Mouse (Mus musculus) heart, embryonic 13.5 days (tissue): Measurements from ENCODE around the gene Ubap1l. TPM values are rescaled to one million over a fixed set of nuclear protein-coding genes. Genes with fewer than 3 reads are reported as not detected.

ENCODE experiments used
- ATAC-seq: fragments of 200-750 bp; cut with Nextera tagmentation; 2 replicates; pipeline ENCODE4 v1.8.0; 2017; ENCODE audit warnings: moderate TSS enrichment; ENCODE audit not compliant: insufficient number of reproducible peaks, low FRiP score, low TSS enrichment; ENCODE audit errors: extremely low read depth
- H3K27ac ChIP-seq: fragments of 300-500 bp; sonication (generic); replicated peaks from 2 replicates; pipeline ENCODE4 v1.5.1; 2015; ENCODE audit warnings: moderate library complexity, mild to moderate bottlenecking, inconsistent platforms
- H3K27me3 ChIP-seq: fragments of 300-500 bp; sonication (generic); replicated peaks from 2 replicates; pipeline ENCODE4 v1.6.1; 2015; ENCODE audit warnings: mild to moderate bottlenecking, inconsistent platforms
- H3K36me3 ChIP-seq: fragments of 300-500 bp; sonication (generic); 2 replicates; pipeline ENCODE4 v1.6.1; 2015; ENCODE audit warnings: mild to moderate bottlenecking, inconsistent platforms
- H3K4me1 ChIP-seq: fragments of 300-500 bp; sonication (generic); 2 replicates; pipeline ENCODE4 v1.6.1; 2015; ENCODE audit warnings: inconsistent platforms
- H3K4me2 ChIP-seq: fragments of 300-500 bp; sonication (generic); 2 replicates; pipeline ENCODE4 v1.6.1; 2015; ENCODE audit warnings: inconsistent platforms, mild to moderate bottlenecking, moderate library complexity
- H3K4me3 ChIP-seq: fragments of 300-500 bp; sonication (generic); 2 replicates; pipeline ENCODE4 v1.5.1; 2015; ENCODE audit warnings: moderate library complexity, mild to moderate bottlenecking, inconsistent platforms
- H3K9ac ChIP-seq: fragments of 300-500 bp; sonication (generic); 2 replicates; pipeline ENCODE4 v1.6.1; 2015; ENCODE audit warnings: inconsistent platforms, mild to moderate bottlenecking, moderate library complexity
- H3K9me3 ChIP-seq: fragments of 300-500 bp; sonication (generic); 2 replicates; pipeline ENCODE4 v1.6.1; 2016; ENCODE audit warnings: inconsistent platforms
- WGBS: fragments of 180-500 bp; shearing (Covaris S2); methylation state at CpG from one replicate; pipeline ENCODE4 v1.1.7; 2015; ENCODE audit warnings: mixed read lengths; 5-methylcytosine and 5-hydroxymethylcytosine counted together
- polyA plus RNA-seq: library from polyadenylated mRNA; unstranded; fragments of >200 nt; fragmentation: Nextera tagmentation; extraction: Ambion mirVana; gene quantifications from 2 replicates; pipeline ENCODE4 v1.2.1, GENCODE M21; 2015

The Ubap1l gene
- polyA plus RNA-seq, 1 experiment from 2014 or later: not detected

DNA sequence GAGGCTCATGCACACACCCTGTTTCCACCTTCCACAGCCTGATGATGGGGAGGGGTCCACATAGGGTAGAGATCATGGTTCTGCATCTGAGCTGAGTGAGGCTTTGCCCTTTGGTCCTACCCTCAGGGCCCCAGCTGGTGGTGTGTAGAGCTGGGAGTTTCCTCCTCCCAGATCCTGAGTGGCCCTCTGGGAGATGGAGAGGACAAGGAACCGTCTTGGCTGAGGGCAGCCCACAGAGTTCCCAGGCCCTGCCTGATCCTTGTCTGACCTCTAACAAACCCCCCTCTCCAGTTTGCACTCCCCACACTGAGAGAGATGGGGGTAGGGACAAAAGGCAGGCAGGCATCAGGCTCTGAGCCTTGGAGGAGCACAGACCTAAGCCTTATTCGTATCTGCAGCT is 33.5 kb downstream of the Ubap1l start:
- H3K4me2 ChIP-seq: no peak overlapping the region
- ATAC-seq: no peak
- H3K27me3 ChIP-seq: peaks cover 48% of the 10 kb centered on the region
- WGBS: 67% methylated on average over 2 of the region's 2 CpGs
- no peak overlapping the region for H3K27ac ChIP-seq
- no peaks in the 10 kb centered on the region for H3K9me3 ChIP-seq
- peaks cover 29% of the 10 kb centered on the region for H3K4me1 ChIP-seq
- H3K4me3 ChIP-seq: no peak overlapping the region
- H3K36me3 ChIP-seq: no peaks in the 10 kb centered on the region
- no peak overlapping the region for H3K9ac ChIP-seq

- under 1% methylated on average over 24 of the region's 24 CpGs for WGBS
- H3K36me3 ChIP-seq: no peaks in the 10 kb centered on the region
- peak within 1 kb of the TSS; percentile 78 for H3K4me2 ChIP-seq
- H3K4me3 ChIP-seq: peak within 1 kb of the TSS; percentile 58
- no peak; the same call in 1 of the 2 replicates for ATAC-seq
- peaks cover 21% of the 10 kb centered on the region; the same call in 1 of the 2 replicates for H3K27me3 ChIP-seq
- peak within 1 kb of the TSS; percentile 78 for H3K9ac ChIP-seq
- H3K27ac ChIP-seq: no peak within 1 kb of the TSS
- peaks cover 13% of the 10 kb centered on the region for H3K4me1 ChIP-seq
- H3K9me3 ChIP-seq: no peaks in the 10 kb centered on the region
Measured at GRCm38 (mm10) chr9:65398279-65398678, 37.4 kb downstream of the Ubap1l start, which contains the start of gene Rasl12. Gene Rasl12 (plus strand): TSS chr9:65398506.

DNA sequence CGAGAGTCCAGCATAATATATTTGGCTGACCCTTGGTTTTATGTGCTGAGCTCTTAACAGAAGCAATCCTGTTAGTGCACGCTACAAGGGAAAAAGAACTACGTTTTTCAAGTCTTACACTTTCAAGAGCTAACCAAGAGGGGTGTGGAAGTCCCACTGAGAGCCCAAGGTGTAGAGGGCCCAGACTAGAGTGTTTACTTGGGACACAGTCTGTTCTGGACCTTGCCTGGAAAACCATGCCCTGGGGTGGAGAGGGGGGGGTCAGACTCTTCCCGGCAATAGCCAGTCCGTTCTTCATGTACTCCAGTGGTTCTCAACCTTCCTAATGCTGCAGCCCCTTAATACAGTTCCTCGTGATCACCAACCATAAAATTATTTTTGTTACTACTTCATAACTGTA is 39.1 kb downstream of the Ubap1l start:
- H3K27me3 ChIP-seq: peaks cover 21% of the 10 kb centered on the region; the same call in 1 of the 2 replicates

DNA sequence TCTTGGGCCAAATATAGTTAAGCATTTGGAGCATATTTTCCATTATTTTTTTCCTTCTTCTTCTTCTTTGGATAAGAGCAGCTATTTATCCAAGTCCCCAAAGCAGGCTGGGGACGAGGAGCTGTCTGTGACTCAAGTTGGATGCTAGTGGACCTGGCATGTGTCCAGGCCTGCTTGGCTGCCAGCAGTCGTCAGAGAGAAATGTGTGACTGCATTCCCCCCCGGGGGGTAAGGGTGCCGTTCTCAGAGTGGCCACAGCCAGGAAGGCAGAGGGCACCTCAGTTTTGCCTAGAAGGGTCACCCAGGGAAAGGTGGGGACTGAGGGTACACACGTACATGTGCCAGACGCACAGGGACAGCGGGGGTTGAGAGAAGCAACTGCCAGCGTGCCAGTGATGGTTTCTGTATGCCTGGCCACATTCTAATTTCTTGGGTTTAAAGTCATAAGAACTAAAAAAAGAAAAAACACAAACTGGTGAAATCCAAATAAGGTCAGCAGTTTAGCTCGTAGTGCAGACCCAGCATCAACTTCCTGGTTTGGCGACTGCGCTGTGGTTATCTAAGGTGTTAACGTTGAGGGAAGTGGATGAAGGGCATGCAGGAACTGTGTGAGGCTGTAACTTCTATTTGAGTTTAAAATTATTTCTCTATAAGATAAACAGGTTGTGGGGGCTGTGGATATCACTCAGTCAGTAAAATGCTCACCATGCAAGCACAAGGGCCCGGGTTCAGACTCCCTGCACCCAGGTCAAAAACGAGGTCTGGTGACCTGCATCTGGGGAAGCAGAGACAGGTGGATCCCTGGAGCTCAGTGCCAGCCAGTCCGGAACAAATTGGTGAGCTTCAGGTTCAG is 43.7 kb downstream of the Ubap1l start:
- Histone ChIP-seq H3K4me1 (peaks cover 14% of the 10 kb centered on the region), H3K4me3 (no peak overlapping the region; the same call in 1 of the 2 replicates), H3K9me3 (no peaks in the 10 kb centered on the region), H3K27ac (peak overlapping the region; percentile 37; the same call in 1 of the 2 replicates), H3K27me3 (0 out of 2 replicates have a peak, but pooled peaks cover 8% of the 10 kb centered on the region), H3K9ac (0 out of 2 replicates have a peak overlapping the region, but pooled peaks have one; percentile 28), H3K36me3 (no peaks in the 10 kb centered on the region), H3K4me2 (peak overlapping the region; percentile 58)
- ATAC-seq: no peak
- 46% methylated on average over 15 of the region's 15 CpGs for WGBS

More for the DNA sequence above, 39.1 kb downstream of the Ubap1l start:
- ATAC-seq: no peak
- H3K4me1 ChIP-seq: peaks cover 20% of the 10 kb centered on the region
- no peak overlapping the region for H3K4me2 ChIP-seq
- no peaks in the 10 kb centered on the region for H3K36me3 ChIP-seq
- H3K27ac ChIP-seq: no peak overlapping the region
- no peak overlapping the region for H3K4me3 ChIP-seq
- no peaks in the 10 kb centered on the region for H3K9me3 ChIP-seq
- WGBS: 78% methylated on average over 6 of the region's 6 CpGs
- H3K9ac ChIP-seq: no peak overlapping the region

DNA sequence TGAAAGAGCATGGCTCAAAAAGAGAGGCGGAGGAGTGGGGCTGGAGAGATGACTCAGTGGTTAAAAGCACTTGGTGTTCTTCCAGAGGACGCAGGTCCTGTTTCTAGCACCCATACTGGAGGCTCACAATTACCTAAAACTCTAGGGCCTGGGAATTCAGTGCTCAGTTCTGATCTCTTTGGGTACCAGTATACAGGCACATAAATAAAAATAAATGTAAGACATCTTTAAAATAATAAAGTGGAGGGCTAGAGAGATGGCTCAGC is 44.3 kb downstream of the Ubap1l start:
- peak overlapping the region; percentile 37; the same call in 1 of the 2 replicates for H3K27ac ChIP-seq
- no peak for ATAC-seq
- H3K9me3 ChIP-seq: no peaks in the 10 kb centered on the region
- H3K4me3 ChIP-seq: no peak overlapping the region
- 87% methylated on average over 2 of the region's 2 CpGs for WGBS
- H3K4me2 ChIP-seq: no peak overlapping the region
- H3K9ac ChIP-seq: no peak overlapping the region
- no peaks in the 10 kb centered on the region for H3K36me3 ChIP-seq
- peaks cover 14% of the 10 kb centered on the region for H3K4me1 ChIP-seq
- 0 out of 2 replicates have a peak, but pooled peaks cover 8% of the 10 kb centered on the region for H3K27me3 ChIP-seq

DNA sequence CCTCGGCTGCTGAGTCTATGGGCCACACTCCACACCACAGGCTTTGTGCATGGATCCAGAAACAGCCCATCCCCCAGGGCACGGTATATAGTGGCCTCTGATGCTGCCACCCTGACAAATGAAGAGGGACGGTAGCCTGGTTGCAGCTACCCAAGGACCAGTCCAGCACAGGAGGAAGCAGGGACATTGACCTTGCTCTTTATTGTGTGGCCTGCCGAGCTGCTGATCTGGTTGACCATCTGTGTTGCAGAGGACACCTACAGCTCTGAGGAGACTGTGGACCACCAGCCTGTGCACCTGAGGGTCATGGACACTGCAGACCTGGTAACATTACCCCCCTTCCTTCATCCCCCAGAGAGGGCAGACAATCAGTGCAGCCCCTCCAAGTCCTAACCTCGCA is 46.5 kb downstream of the Ubap1l start:
- ATAC-seq: no peak
- H3K27me3 ChIP-seq: no peaks in the 10 kb centered on the region
- H3K4me1 ChIP-seq: peaks cover 14% of the 10 kb centered on the region
- no peaks in the 10 kb centered on the region for H3K9me3 ChIP-seq
- no peak overlapping the region for H3K4me3 ChIP-seq
- 0 out of 2 replicates have a peak, but pooled peaks cover 3% of the 10 kb centered on the region for H3K36me3 ChIP-seq
- WGBS: 71% methylated on average over 5 of the region's 5 CpGs
- H3K27ac ChIP-seq: no peak overlapping the region
- H3K9ac ChIP-seq: no peak overlapping the region
- no peak overlapping the region for H3K4me2 ChIP-seq

DNA sequence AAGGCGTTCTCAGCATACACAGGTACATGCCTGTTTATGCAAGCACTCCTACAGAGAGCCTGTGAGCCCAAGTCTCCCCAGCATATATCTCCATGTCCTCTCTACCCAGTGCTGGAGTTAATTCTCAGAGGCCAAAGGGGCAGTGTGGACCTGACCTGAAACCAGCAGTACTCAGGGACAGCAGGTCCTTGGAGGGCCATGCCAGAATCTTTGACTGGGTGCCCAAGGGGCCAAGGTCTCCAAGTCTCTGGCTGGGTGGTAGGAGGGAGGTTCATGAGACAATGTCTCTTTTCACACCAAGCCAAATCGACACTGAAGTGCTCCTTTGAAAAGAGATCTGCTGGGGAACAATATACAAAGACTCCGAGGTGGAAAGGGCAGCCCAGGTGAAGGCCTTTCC is 47.0 kb downstream of the Ubap1l start:
- no peak overlapping the region for H3K27ac ChIP-seq
- H3K4me1 ChIP-seq: peaks cover 14% of the 10 kb centered on the region
- no peak overlapping the region for H3K4me2 ChIP-seq
- H3K27me3 ChIP-seq: no peaks in the 10 kb centered on the region
- no peak overlapping the region for H3K9ac ChIP-seq
- H3K9me3 ChIP-seq: no peaks in the 10 kb centered on the region
- H3K4me3 ChIP-seq: no peak overlapping the region
- ATAC-seq: no peak
- 0 out of 2 replicates have a peak, but pooled peaks cover 3% of the 10 kb centered on the region for H3K36me3 ChIP-seq
- WGBS: 69% methylated on average over 3 of the region's 3 CpGs

- 67% methylated on average over 5 of the region's 5 CpGs for WGBS
- H3K36me3 ChIP-seq: 0 out of 2 replicates have a peak, but pooled peaks cover 3% of the 10 kb centered on the region
Measured at GRCm38 (mm10) chr9:65408871-65409295, 48.0 kb downstream of the Ubap1l start.

DNA sequence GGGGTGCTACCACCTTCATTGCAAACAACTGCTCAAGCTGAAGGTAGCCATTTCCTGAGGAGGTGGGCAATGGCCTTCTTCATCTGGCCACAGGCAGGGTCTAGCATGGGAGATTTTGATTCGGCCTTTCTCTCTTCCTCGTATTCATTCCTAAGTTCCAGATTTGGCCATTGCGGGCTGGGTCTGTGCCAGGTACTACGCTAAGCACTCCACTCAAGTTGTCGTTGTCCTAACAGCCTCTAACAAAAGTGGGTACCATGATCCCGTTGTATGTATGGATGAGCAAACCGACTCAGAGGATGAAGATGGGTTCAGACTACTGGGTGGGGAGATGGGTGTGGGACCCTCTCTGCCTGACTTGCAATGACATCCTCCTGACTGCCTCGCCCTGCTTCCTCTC is 49.5 kb downstream of the Ubap1l start:
- no peak overlapping the region for H3K4me3 ChIP-seq

More at GRCm38 (mm10) chr9:65408871-65409295, 48.0 kb downstream of the Ubap1l start:
- no peak for ATAC-seq
- H3K4me3 ChIP-seq: no peak overlapping the region
- H3K4me1 ChIP-seq: peaks cover 12% of the 10 kb centered on the region
- H3K4me2 ChIP-seq: no peak overlapping the region
- no peak overlapping the region for H3K27ac ChIP-seq
- H3K27me3 ChIP-seq: 0 out of 2 replicates have a peak, but pooled peaks cover 1% of the 10 kb centered on the region
- no peaks in the 10 kb centered on the region for H3K9me3 ChIP-seq
- H3K9ac ChIP-seq: no peak overlapping the region

GRCm38 (mm10) chr9:65411326-65411725 is 50.5 kb downstream of the Ubap1l start:
- no peak overlapping the region for H3K27ac ChIP-seq
- peaks cover 3% of the 10 kb centered on the region; the same call in 1 of the 2 replicates for H3K27me3 ChIP-seq
- no peak overlapping the region for H3K4me3 ChIP-seq
- H3K4me1 ChIP-seq: no peaks in the 10 kb centered on the region
- no peak overlapping the region for H3K4me2 ChIP-seq
- H3K9ac ChIP-seq: no peak overlapping the region
- ATAC-seq: no peak
- 55% methylated on average over 3 of the region's 3 CpGs for WGBS
- 0 out of 2 replicates have a peak, but pooled peaks cover 3% of the 10 kb centered on the region for H3K36me3 ChIP-seq
- H3K9me3 ChIP-seq: no peaks in the 10 kb centered on the region

More for the DNA sequence above, 49.5 kb downstream of the Ubap1l start:
- Histone ChIP-seq H3K4me2 (no peak overlapping the region), H3K36me3 (0 out of 2 replicates have a peak, but pooled peaks cover 3% of the 10 kb centered on the region), H3K9me3 (no peaks in the 10 kb centered on the region), H3K27ac (no peak overlapping the region), H3K4me1 (no peaks in the 10 kb centered on the region), H3K9ac (no peak overlapping the region), H3K27me3 (0 out of 2 replicates have a peak, but pooled peaks cover 3% of the 10 kb centered on the region)
- 90% methylated on average over 8 of the region's 8 CpGs for WGBS
- ATAC-seq: no peak

GRCm38 (mm10) chr9:65417738-65418137 is 56.9 kb downstream of the Ubap1l start:
- no peak overlapping the region for H3K9ac ChIP-seq
- no peaks in the 10 kb centered on the region for H3K4me1 ChIP-seq
- no peaks in the 10 kb centered on the region for H3K9me3 ChIP-seq
- H3K27ac ChIP-seq: no peak overlapping the region
- H3K4me2 ChIP-seq: no peak overlapping the region
- WGBS: 34% methylated on average over 3 of the region's 3 CpGs
- peaks cover 3% of the 10 kb centered on the region; the same call in 1 of the 2 replicates for H3K27me3 ChIP-seq
- ATAC-seq: no peak
- no peaks in the 10 kb centered on the region for H3K36me3 ChIP-seq
- no peak overlapping the region for H3K4me3 ChIP-seq
